ENCODE assay signal across 11 mouse cellular contexts in the genomic region with DNA sequence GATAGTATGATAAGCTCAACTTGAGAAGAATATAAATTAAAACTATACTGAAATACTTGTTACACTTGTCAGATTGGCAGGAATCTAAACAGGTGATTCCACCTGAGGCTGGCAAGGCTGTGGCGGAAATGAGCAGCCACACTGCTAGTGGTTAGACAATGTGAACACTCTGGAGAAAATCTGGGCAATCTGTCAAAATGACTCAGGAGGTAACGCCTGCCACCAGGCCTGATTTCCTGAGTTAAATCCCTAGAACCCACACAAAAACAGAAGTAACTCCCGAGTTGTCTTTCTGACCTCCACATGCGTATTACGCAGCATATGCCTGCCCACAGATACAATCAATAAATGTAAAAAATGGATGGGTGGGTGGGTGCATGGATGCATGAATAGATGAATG. TPM values are rescaled to one million over a fixed set of nuclear protein-coding genes. Genes with fewer than 3 reads are reported as not detected.
DNase-seq lines count a peak whose midpoint lies in the region; ATAC-seq lines count a peak whose summit lies in the region.
"Had no signal": no experiment of that assay in that cellular context is flagged by ENCODE, and none has a peak within 500 bp of the region (broad histone marks: within the 10 kb centered on the region; RNA-seq: fewer than 3 reads in every experiment).

No protein-coding gene starts in this region.

- no peak; the same call in 1 of the 2 replicates for ATAC-seq in granulocyte monocyte progenitor cell, adult 5-6 weeks (replicated peaks; ENCODE audit: poor library complexity, severe bottlenecking)
- ATAC-seq: inflammation-experienced regulatory T-cells, adult 6 months had no signal

- DNase-seq in heart, adult 9 months (ENCODE audit: low spot score in 2 of 2), result peak; percentile 42 to 51
- no peak for DNase-seq in heart, postnatal 4 days
- peak; percentile 14 to 36 for DNase-seq in urinary bladder, postnatal 36 days (ENCODE audit: low spot score in 2 of 2)
- DNase-seq in urinary bladder, postnatal 25 days (ENCODE audit: low spot score), result no peak
- peak; percentile 86 for DNase-seq in cerebellum, adult 9-10 months
- no peak for DNase-seq in embryo, embryonic 11 days
- DNase-seq in layer of hippocampus, postnatal 14 days (ENCODE audit: low spot score in 2 of 2), result no peak
- DNase-seq: adrenal gland, postnatal 10 days; thymus, postnatal 14 days had no signal

RNA-seq across cellular contexts. Expression of gene Epn2, which starts 17.1 kb away (rescaled TPM):
- 10 to 100 TPM; 33.6 to 34.7 TPM for total RNA-seq in heart, postnatal 4 days (2021)
- total RNA-seq in granulocyte monocyte progenitor cell, adult 5-6 weeks (2014; fragmentation: Nextera tagmentation), result not detected in 2 replicates
- not detected in 2 replicates for total RNA-seq in granulocyte monocyte progenitor cell, adult 5-6 weeks (2017)
- 100 to 1,000 TPM; 147 to 158 TPM for total RNA-seq in layer of hippocampus, postnatal 14 days (2021)

RNA-seq across cellular contexts. Expression of gene B9d1, which starts 57.5 kb away (rescaled TPM):
- total RNA-seq in heart, postnatal 4 days (2021), result 10 to 100 TPM in 1 of 2 experiments, 1 to 10 TPM in 1; 9.8 to 12.0 TPM
- 1.6 TPM in 1 of 2 replicates, not detected in the other for total RNA-seq in granulocyte monocyte progenitor cell, adult 5-6 weeks (2014; fragmentation: Nextera tagmentation)
- total RNA-seq in granulocyte monocyte progenitor cell, adult 5-6 weeks (2017), result not detected in 2 replicates
- 10 to 100 TPM; 37.3 to 37.4 TPM for total RNA-seq in layer of hippocampus, postnatal 14 days (2021)

Comparison
In these comparisons a context has a peak if more than half of its experiments do, and no peak if none do; other contexts are left out.
1. DNase-seq: peak in heart, adult 9 months (2 of 2), urinary bladder, postnatal 36 days (2 of 2) and cerebellum, adult 9-10 months (single experiment); none in heart, postnatal 4 days (single experiment), urinary bladder, postnatal 25 days (single experiment), embryo, embryonic 11 days (single experiment) and layer of hippocampus, postnatal 14 days (0 of 2).
2. RNA of gene Epn2, which starts 17.1 kb away (total RNA-seq): 147 to 158 TPM in layer of hippocampus, postnatal 14 days and 33.6 to 34.7 TPM in heart, postnatal 4 days; not detected in granulocyte monocyte progenitor cell, adult 5-6 weeks; every median in the first group is over 10 times any median in the second.
3. RNA of gene B9d1, which starts 57.5 kb away (total RNA-seq): 37.3 to 37.4 TPM in layer of hippocampus, postnatal 14 days and 9.8 to 12.0 TPM in heart, postnatal 4 days; 1.6 TPM in granulocyte monocyte progenitor cell, adult 5-6 weeks; every median in the first group is over 4 times any median in the second.